Mouse (Mus musculus) embryo, embryonic 10.5 days (tissue): ENCODE measurements around the gene Sephs2.

Experiments used
- DNase-seq: peaks from one replicate; pipeline ENCODE4 v3.0.0-alpha.2; 2015; ENCODE audit warnings: low spot score

Sephs2 gene

GRCm38 (mm10) chr7:127273925-127274789 lies at the start of gene Sephs2:
Gene Sephs2 (minus strand): TSS chr7:127274055.
- peak; percentile 96 for DNase-seq

- peak; percentile 53 for DNase-seq
Measured at GRCm38 (mm10) chr7:127322085-127322484, 48.2 kb upstream of the Sephs2 start.

- DNase-seq: no peak
Measured at GRCm38 (mm10) chr7:127321106-127321505, 47.3 kb upstream of the Sephs2 start.

- DNase-seq: no peak
Measured at GRCm38 (mm10) chr7:127313912-127314311, 40.1 kb upstream of the Sephs2 start.

GRCm38 (mm10) chr7:127309951-127310350 lies 36.1 kb upstream of the Sephs2 start:
- no peak for DNase-seq

- DNase-seq: peak; percentile 87
Measured at GRCm38 (mm10) chr7:127308887-127309286, 35.0 kb upstream of the Sephs2 start.

- DNase-seq: no peak
Measured at GRCm38 (mm10) chr7:127308431-127308830, 34.6 kb upstream of the Sephs2 start.

- DNase-seq: no peak
Measured at GRCm38 (mm10) chr7:127297586-127298193, 23.8 kb upstream of the Sephs2 start.

- no peak for DNase-seq
Measured at GRCm38 (mm10) chr7:127296786-127297555, 23.1 kb upstream of the Sephs2 start.

GRCm38 (mm10) chr7:127296098-127296497 lies 22.2 kb upstream of the Sephs2 start, which contains the start of gene Itgal:
Gene Itgal (plus strand): TSS chr7:127296260.
- DNase-seq: no peak

GRCm38 (mm10) chr7:127290142-127290541 lies 16.3 kb upstream of the Sephs2 start:
- DNase-seq: no peak

GRCm38 (mm10) chr7:127289306-127289705 lies 15.5 kb upstream of the Sephs2 start:
- no peak for DNase-seq

GRCm38 (mm10) chr7:127287940-127288339 lies 14.1 kb upstream of the Sephs2 start:
- no peak for DNase-seq

GRCm38 (mm10) chr7:127285154-127285553 lies 11.3 kb upstream of the Sephs2 start:
- no peak for DNase-seq

- no peak for DNase-seq
Measured at GRCm38 (mm10) chr7:127282190-127282589, 8.3 kb upstream of the Sephs2 start.

- no peak for DNase-seq
Measured at GRCm38 (mm10) chr7:127281114-127281513, 7.3 kb upstream of the Sephs2 start.

GRCm38 (mm10) chr7:127280092-127280491 lies 6.2 kb upstream of the Sephs2 start:
- no peak for DNase-seq

- peak; percentile 76 for DNase-seq
Measured at GRCm38 (mm10) chr7:127278311-127278710, 4.5 kb upstream of the Sephs2 start.

- DNase-seq: no peak
Measured at GRCm38 (mm10) chr7:127276519-127276961, 2.7 kb upstream of the Sephs2 start.

- peak; percentile 44 for DNase-seq
Measured at GRCm38 (mm10) chr7:127273118-127273923, 534 bp downstream of the Sephs2 start.

- no peak for DNase-seq
Measured at GRCm38 (mm10) chr7:127272566-127272965, 1.3 kb downstream of the Sephs2 start.

- DNase-seq: no peak
Measured at GRCm38 (mm10) chr7:127271093-127271492, 2.8 kb downstream of the Sephs2 start.
